Mouse (Mus musculus) hindbrain, embryonic 10.5 days (tissue): ENCODE data around the gene Slc25a35. TPM values are rescaled to one million over a fixed set of nuclear protein-coding genes. Genes with fewer than 3 reads are reported as not detected.
"Not testable (repeated sequence)": the region's sequence is repeated elsewhere in the genome, so short reads cannot be mapped to it uniquely, and the experiment has no call there.

Experiments used
- DNase-seq: peaks from one replicate; pipeline ENCODE4 v3.0.0-alpha.2; 2017; ENCODE audit warnings: low spot score
- H3K27ac ChIP-seq: fragments of 300-500 bp; sonication (generic); 2 replicates; pipeline ENCODE4 v1.5.1; 2016; ENCODE audit warnings: mild to moderate bottlenecking, moderate library complexity
- H3K27me3 ChIP-seq: fragments of 300-500 bp; sonication (generic); 2 replicates; pipeline ENCODE4 v1.6.1; 2016; ENCODE audit warnings: mild to moderate bottlenecking; ENCODE audit not compliant: poor library complexity, insufficient read depth, severe bottlenecking
- H3K36me3 ChIP-seq: fragments of 300-500 bp; sonication (generic); 2 replicates; pipeline ENCODE4 v1.6.1; 2016; ENCODE audit warnings: mild to moderate bottlenecking, moderate library complexity
- H3K4me1 ChIP-seq: fragments of 300-500 bp; sonication (generic); replicated peaks from 2 replicates; pipeline ENCODE4 v1.6.1; 2016; ENCODE audit warnings: mild to moderate bottlenecking
- H3K4me3 ChIP-seq: fragments of 300-500 bp; sonication (generic); 2 replicates; pipeline ENCODE4 v1.5.1; 2016; ENCODE audit warnings: mild to moderate bottlenecking, moderate library complexity
- H3K9me3 ChIP-seq: fragments of 300-500 bp; sonication (generic); 2 replicates; pipeline ENCODE4 v1.6.1; 2016; ENCODE audit warnings: mild to moderate bottlenecking, moderate library complexity
- WGBS: fragments of 180-500 bp; shearing (Covaris S2); methylation state at CpG from one replicate; pipeline ENCODE4 v1.1.7; 2016; 5-methylcytosine and 5-hydroxymethylcytosine counted together
- polyA plus RNA-seq: library from polyadenylated mRNA; unstranded; fragments of >200 nt; fragmentation: Nextera tagmentation; extraction: Ambion mirVana; gene quantifications from 2 replicates; pipeline ENCODE4 v1.2.1, GENCODE M21; 2016

Gene Slc25a35
- polyA plus RNA-seq = 2.0 and 2.5 TPM in 2 replicates

DNA sequence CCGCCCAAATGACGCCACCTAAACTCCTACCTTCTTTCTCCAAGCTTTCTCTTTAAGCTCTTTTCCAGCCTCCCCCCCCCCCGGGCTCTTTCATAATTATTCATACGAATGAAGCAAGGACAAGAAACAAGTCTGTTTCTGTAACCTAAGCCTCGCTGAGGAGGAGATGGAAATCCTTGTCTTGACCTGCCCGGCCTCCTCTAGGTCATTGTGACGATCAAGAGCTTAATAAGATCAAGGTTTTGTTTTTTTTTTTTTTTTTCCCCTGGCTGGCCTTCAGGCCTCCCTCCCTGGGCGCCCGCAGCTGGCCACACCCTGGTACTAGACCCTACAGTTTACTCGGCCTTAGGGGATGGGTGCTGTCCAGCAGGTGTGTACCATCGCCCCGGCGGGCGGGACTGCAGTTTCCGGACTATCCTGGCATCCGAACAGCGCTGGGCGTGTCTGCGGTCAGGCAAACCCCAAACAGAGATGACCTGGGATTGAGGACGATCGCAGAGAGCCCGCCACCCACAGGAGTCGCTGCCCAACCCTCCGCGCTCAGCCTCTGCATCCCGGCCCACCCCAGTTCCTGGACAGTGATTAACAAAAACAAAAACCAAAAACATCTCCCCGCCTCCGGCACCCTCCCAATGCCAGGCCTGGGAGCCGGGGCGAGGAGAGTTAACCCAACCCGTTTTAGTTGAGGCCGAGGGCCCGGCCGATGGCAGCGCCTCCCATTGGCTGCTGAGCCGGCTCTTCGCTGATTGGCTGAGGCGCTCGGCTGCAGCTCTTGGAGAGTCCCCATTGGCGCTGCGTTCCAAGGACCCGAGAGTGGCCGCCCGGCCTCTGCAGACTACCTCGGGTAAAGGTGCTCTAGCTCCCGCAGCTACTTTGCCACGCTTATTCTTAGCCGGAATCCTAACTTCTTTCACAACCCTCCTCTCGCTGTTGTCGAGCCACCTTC is at the start of gene Slc25a35:
Gene Slc25a35, plus strand, starts transcription at position 795 of the 946 bp plus-strand sequence.
- Histone ChIP-seq H3K27ac (peak within 1 kb of the TSS; percentile 85), H3K27me3 (peaks cover 18% of the 10 kb centered on the region), H3K9me3 (no peaks in the 10 kb centered on the region), H3K4me3 (peak within 1 kb of the TSS; percentile 69), H3K36me3 (no peaks in the 10 kb centered on the region), H3K4me1 (peaks cover 28% of the 10 kb centered on the region)
- DNase-seq = peak; percentile 90
- 2% methylated on average over 50 of the region's 50 CpGs for WGBS

DNA sequence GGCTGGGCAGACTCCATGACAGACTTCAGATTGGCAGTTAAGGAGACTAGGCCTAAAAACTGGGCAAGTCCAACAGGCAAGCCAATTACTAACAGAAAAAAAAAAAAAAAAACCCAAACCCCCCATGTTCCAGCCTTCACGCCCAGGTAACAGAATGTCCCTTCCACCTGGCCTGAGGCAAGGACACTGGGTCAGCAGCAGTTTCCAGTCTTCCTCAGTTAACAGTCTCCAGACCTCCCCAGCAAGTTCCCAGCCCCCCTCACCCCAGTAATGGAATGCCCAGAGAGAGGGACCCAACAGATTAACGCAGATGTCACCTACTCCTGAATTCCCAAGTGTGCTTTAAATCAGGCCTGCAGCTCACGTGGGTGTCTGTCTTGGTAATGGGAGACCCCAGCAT is 44.7 kb upstream of the Slc25a35 start:
- WGBS = 64% methylated on average over 3 of the region's 3 CpGs
- no peak for DNase-seq

DNA sequence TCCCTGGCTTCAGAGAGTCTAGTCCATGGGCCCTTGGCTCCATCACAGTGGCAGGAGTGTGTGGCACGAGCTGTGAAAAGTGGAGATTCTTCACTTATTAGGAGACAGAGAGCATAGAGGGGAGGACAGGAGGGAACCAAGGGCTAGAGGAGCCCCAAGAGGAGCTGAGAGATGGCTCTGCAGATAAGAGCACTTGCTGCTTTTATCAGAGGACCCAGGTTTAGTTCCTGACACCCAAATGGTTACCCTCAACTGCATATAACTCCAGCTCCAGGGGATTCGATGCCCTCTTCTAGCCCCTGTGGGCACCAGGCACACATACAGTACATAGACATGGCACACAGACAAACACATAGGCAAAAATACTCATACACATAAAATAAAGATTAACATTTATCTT is 43.2 kb upstream of the Slc25a35 start:
- WGBS = 85% methylated on average over 2 of the region's 2 CpGs
- H3K36me3 ChIP-seq = no peaks in the 10 kb centered on the region
- DNase-seq = no peak
- no peaks in the 10 kb centered on the region for H3K9me3 ChIP-seq
- H3K4me1 ChIP-seq = peaks cover 7% of the 10 kb centered on the region; the same call in 1 of the 2 replicates
- no peak overlapping the region for H3K27ac ChIP-seq
- H3K27me3 ChIP-seq = no peaks in the 10 kb centered on the region
- no peak overlapping the region for H3K4me3 ChIP-seq

More for the DNA sequence above, 44.7 kb upstream of the Slc25a35 start:
- H3K36me3 ChIP-seq = no peaks in the 10 kb centered on the region
- H3K27me3 ChIP-seq = no peaks in the 10 kb centered on the region
- H3K4me3 ChIP-seq = no peak overlapping the region
- H3K9me3 ChIP-seq = no peaks in the 10 kb centered on the region
- peaks cover 7% of the 10 kb centered on the region; the same call in 1 of the 2 replicates for H3K4me1 ChIP-seq
- H3K27ac ChIP-seq = no peak overlapping the region

- no peak for DNase-seq
- H3K4me1 ChIP-seq = peaks cover 7% of the 10 kb centered on the region; the same call in 1 of the 2 replicates
- no peaks in the 10 kb centered on the region for H3K27me3 ChIP-seq
- H3K27ac ChIP-seq = no peak within 1 kb of the TSS
- H3K4me3 ChIP-seq = no peak within 1 kb of the TSS
- H3K36me3 ChIP-seq = no peaks in the 10 kb centered on the region
- no peaks in the 10 kb centered on the region for H3K9me3 ChIP-seq
- WGBS = 82% methylated on average over 3 of the region's 3 CpGs
Observed at GRCm38 (mm10) chr11:68926981-68927380, 41.0 kb upstream of the Slc25a35 start, which contains the start of gene Odf4. Gene Odf4, minus strand, starts transcription at chr11:68927081.

DNA sequence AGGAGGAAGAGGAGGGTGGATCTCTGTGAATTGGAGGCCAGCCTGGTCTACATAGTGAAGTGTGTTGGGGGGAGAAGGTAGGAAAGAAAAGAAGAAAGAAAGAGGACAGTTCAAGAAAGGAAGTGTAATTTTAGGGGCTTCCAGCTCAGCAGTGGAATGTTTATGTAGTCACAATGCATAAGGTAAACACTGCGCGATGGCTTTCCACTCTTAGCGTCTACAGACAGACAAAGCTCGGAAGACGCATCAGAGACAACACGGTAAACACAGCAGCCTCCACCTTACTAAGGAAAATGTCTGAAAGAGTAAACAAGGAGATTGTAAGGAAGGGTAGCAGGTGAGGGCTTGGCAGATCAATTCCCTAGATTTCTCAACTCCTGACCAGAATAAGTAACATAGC is 38.0 kb upstream of the Slc25a35 start:
- 81% methylated on average over 6 of the region's 6 CpGs for WGBS
- Histone ChIP-seq H3K36me3 (no peaks in the 10 kb centered on the region), H3K9me3 (no peaks in the 10 kb centered on the region), H3K27me3 (no peaks in the 10 kb centered on the region), H3K4me3 (no peak overlapping the region), H3K27ac (no peak overlapping the region), H3K4me1 (0 out of 2 replicates have a peak, but pooled peaks cover 3% of the 10 kb centered on the region)
- DNase-seq = no peak

- WGBS = 77% methylated on average over 5 of the region's 5 CpGs
- no peak for DNase-seq
- 0 out of 2 replicates have a peak, but pooled peaks cover 3% of the 10 kb centered on the region for H3K4me1 ChIP-seq
- no peak overlapping the region for H3K4me3 ChIP-seq
- no peaks in the 10 kb centered on the region for H3K36me3 ChIP-seq
- no peak overlapping the region for H3K27ac ChIP-seq
- no peaks in the 10 kb centered on the region for H3K27me3 ChIP-seq
- H3K9me3 ChIP-seq = no peaks in the 10 kb centered on the region
Observed at GRCm38 (mm10) chr11:68933885-68934507, 33.9 kb upstream of the Slc25a35 start.

DNA sequence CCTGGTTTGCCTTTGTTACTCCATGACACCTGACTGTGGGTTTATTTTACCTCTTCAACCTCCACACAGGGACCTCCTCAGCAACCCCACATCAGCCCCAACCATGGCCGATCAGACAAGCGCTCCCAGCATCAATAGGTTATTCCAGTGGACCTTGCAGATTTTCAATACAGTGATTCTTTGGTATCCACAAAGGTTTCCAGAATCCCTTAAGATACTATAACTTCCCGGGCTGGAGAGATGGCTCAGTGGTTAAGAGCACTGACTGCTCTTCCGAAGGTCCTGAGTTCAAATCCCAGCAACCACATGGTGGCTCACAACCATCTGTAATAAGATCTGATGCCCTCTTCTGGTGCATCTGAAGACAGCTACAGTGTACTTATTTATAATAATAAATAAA is 31.0 kb upstream of the Slc25a35 start:
- 92% methylated on average over 4 of the region's 4 CpGs for WGBS
- not testable (repeated sequence) for H3K27ac ChIP-seq, H3K4me3 ChIP-seq, DNase-seq, H3K27me3 ChIP-seq, H3K36me3 ChIP-seq, H3K9me3 ChIP-seq
- peaks cover 14% of the 10 kb centered on the region for H3K4me1 ChIP-seq

DNA sequence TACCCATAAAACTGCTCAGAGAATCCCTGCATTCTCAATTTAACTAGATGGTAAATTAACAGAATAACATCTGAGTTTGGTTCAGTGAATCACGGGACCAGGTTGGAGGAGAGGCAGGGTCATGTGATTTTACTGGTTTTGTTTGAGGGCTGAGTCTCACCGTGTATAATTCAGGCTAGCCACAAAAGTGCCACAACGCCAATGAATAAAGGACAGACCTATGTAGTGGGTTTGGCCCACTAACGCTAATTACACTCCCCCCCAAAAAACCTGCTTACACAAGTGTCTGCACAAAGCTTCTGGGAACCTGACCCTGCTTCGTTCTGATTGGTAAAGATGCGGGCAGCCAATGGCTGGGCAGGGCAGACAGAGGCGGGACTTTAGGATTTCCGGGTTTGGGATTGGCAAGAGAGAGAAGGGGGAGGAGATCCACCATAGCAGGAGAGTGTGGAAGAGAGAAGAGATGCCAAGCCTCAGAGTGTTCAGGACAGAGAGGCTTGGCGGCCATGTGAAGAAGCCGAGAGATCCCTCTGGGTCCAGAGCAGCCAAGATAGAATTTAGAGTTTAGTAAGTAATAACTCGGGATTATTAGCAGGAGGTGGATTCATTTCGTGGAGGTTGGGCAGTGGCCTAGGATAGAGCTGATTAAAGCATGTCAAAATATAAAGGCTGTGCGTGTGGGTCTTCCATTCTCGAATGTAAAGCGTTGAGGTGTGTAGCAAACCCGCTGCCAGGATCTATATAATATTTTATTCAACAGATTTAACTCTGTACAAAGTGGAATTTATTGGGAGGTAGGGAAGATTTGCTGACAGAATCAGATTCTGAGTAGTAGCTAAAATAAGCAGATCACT is 28.3 kb upstream of the Slc25a35 start:
- Histone ChIP-seq H3K4me1 (peaks cover 11% of the 10 kb centered on the region), H3K4me3 (peak overlapping the region; percentile 57), H3K36me3 (0 out of 2 replicates have a peak, but pooled peaks cover 3% of the 10 kb centered on the region), H3K9me3 (no peaks in the 10 kb centered on the region), H3K27me3 (no peaks in the 10 kb centered on the region), H3K27ac (peak overlapping the region; percentile 89)
- DNase-seq = peak; percentile 90
- 6% methylated on average over 16 of the region's 16 CpGs for WGBS

DNA sequence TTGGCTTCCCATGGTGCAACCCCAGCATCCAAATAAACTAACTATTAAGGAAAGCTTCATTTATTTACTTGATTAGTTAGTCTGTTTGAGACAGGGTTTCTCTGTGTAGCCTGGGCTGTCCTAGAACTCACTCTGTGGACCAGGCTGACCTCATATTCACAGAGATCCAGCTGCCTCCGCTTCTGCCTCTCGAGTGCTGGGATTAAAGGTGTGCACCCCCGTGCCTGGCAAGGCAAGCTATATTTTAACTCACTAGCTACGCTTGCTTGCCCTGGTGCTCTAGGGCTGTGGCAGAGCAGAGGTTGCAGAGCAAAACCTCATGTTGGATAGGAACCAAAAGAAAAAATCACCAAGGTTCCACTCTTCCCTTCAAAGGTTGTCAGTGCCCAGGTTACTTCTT is 27.4 kb upstream of the Slc25a35 start:
- H3K9me3 ChIP-seq = no peaks in the 10 kb centered on the region
- WGBS = 73% methylated on average over 4 of the region's 4 CpGs
- H3K27ac ChIP-seq = peak overlapping the region; percentile 89

GRCm38 (mm10) chr11:68942731-68943130 is 25.2 kb upstream of the Slc25a35 start:
- H3K9me3 ChIP-seq = no peaks in the 10 kb centered on the region
- 0 out of 2 replicates have a peak, but pooled peaks cover 3% of the 10 kb centered on the region for H3K36me3 ChIP-seq
- H3K4me3 ChIP-seq = no peak overlapping the region
- WGBS = 88% methylated on average over 8 of the region's 8 CpGs
- H3K27ac ChIP-seq = no peak overlapping the region
- no peak for DNase-seq
- peaks cover 22% of the 10 kb centered on the region for H3K4me1 ChIP-seq
- H3K27me3 ChIP-seq = peaks cover 22% of the 10 kb centered on the region

More for the DNA sequence above, 27.4 kb upstream of the Slc25a35 start:
- Histone ChIP-seq H3K27me3 (no peaks in the 10 kb centered on the region), H3K4me3 (peak overlapping the region; percentile 57), H3K4me1 (peaks cover 11% of the 10 kb centered on the region), H3K36me3 (0 out of 2 replicates have a peak, but pooled peaks cover 3% of the 10 kb centered on the region)
- no peak for DNase-seq

- 87% methylated on average over 2 of the region's 2 CpGs for WGBS
- 0 out of 2 replicates have a peak, but pooled peaks cover 3% of the 10 kb centered on the region for H3K36me3 ChIP-seq
- peaks cover 15% of the 10 kb centered on the region for H3K4me1 ChIP-seq
- H3K27me3 ChIP-seq = peaks cover 34% of the 10 kb centered on the region
- H3K4me3 ChIP-seq = no peak overlapping the region
- H3K27ac ChIP-seq = no peak overlapping the region
- no peaks in the 10 kb centered on the region for H3K9me3 ChIP-seq
- no peak for DNase-seq
Observed at GRCm38 (mm10) chr11:68945245-68945644, 22.7 kb upstream of the Slc25a35 start.

DNA sequence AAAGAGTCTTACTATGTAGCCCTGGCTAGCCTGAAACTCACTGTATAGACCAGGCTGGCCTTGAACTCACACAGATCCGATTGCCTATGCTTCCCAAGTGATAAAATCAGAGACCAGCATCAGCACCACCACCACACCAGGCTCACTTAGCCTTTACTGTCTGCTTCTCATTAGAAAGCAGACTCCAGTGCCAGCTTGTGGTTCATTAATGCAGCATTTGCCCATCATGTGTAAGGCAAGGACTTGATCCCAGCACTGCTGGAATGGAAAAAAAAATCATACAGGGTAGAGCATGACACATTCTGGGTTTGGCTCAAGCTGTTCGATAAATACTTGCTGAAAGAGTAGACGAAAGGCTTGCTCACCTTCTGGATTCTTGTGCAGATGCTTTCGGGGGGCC is 21.9 kb upstream of the Slc25a35 start:
- Histone ChIP-seq H3K36me3 (0 out of 2 replicates have a peak, but pooled peaks cover 3% of the 10 kb centered on the region), H3K27ac (no peak overlapping the region), H3K27me3 (peaks cover 37% of the 10 kb centered on the region), H3K4me1 (peaks cover 11% of the 10 kb centered on the region), H3K9me3 (no peaks in the 10 kb centered on the region), H3K4me3 (no peak overlapping the region)
- WGBS = 83% methylated on average over 4 of the region's 4 CpGs
- no peak for DNase-seq
